Mouse (Mus musculus): Measurements from ENCODE around the gene Dennd5b.
"Not testable (repeated sequence)": the region's sequence is repeated elsewhere in the genome, so short reads cannot be mapped to it uniquely, and the experiment has no call there.

Gene Dennd5b

DNA sequence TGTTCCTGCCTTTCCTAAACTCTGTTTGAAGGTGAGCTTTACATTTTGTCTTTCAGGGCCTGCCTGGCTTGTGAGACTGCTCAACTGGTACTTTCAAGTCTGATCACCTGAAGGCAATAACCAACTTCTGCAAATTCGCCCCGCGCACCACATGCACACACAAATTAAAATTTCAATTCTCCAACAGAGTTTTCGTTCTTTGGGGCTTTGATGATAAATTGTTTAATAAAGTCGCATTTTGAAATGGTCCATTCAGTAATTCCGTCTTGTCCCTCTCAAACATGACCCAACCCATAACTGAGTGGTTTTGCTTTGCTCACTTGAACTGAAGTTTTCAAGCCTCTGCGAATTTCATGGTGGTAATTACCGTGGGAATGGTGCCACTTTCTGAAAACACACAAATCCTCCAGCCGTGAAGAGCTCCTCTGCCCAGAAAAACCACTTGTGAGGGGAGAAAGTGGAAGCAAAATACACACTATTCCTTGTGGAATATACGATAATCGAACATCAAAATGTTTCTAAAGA is 154.5 kb downstream of the Dennd5b start:
- in situ Hi-C loops (cut with MboI, MseI), result no loop called here

GRCm38 (mm10) chr6:148946409-148946742 is 155.1 kb downstream of the Dennd5b start, which contains the start of gene Sinhcaf:
Gene Sinhcaf, minus strand, starts transcription at chr6:148946467.
- in situ Hi-C loops (cut with MboI, MseI), result no loop called here

GRCm38 (mm10) chr6:148945509-148946408 is 155.7 kb downstream of the Dennd5b start:
- in situ Hi-C loops (cut with MboI, MseI), result no loop called here

- in situ Hi-C loops (cut with MboI, MseI), result no loop called here
Measured at GRCm38 (mm10) chr6:148944767-148945508, 156.5 kb downstream of the Dennd5b start.

DNA sequence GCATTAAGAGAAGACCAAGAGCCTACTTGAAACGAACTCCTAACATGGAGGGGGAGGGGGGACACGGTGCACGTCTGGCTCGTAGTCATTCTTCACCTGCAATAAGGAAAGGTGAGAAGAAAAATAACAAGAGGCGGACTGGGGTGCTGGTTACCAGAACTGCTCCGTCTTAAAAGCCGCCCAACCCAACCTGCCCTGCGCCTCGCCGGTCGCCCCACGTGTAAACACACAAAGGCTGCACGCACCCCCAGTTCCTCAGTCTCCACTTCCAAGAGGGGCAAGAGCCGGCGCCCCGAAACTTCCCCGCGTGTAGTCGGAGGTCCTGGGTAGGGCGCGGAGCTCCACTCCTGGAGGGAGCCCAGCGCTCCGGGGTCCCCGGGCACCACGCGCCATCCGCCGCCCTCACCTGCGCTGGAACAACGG is 157.1 kb downstream of the Dennd5b start:
- in situ Hi-C loops (cut with MboI, MseI), result no loop called here

DNA sequence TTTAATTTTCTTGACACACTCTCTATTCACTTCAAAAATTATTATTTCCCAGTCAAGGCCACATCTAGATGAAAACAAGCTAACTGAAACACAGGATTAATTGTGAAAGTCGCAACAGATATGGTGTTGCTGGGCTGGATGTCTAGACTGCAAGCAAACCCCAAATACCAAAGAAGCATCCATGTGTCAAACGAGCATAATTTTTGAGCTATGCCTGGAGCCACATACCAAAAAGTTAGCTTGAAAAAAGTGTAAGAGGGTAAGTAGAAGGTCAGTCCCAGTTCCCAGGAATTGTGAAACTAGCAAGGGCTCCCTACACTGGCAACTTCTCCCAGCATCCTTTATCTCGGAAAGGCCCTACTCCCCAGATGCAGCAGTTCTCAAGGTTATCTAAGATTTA is 157.8 kb downstream of the Dennd5b start:
- in situ Hi-C loops (cut with MboI, MseI), result no loop called here

- in situ Hi-C loops (cut with MboI, MseI), result no loop called here
Measured at GRCm38 (mm10) chr6:148942406-148942805, 159.1 kb downstream of the Dennd5b start.

DNA sequence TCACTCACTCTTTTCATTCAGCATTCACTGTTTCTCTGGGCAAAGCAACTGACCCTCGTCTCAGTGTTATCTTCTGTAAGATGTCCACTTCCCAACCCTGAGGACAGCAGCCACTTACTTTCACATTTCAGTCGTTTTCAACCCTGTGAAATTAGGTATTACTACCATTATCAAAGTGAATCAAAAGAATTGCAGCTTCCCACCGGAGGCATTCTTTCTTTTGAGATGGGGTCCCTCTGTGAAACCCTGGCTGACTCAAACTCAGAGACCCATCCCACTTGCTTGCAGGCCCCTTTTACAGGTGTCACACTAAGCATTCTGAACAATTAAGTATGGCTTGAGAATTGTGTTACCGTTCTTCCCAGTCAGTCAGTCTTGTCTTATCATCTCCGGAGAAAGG is 159.6 kb downstream of the Dennd5b start:
- in situ Hi-C loops (cut with MboI, MseI), result no loop called here

- in situ Hi-C loops (cut with MboI, MseI), result not testable (repeated sequence)
Measured at GRCm38 (mm10) chr6:148940383-148940782, 161.1 kb downstream of the Dennd5b start.

Measured in T-helper 1 cell (primary cell).